Mouse (Mus musculus): ENCODE results near the gene Dach1.

GRCm38 (mm10) chr14:97743252-97743651 is 426.3 kb downstream of the Dach1 start:
- TF ChIP-seq TAL1 (IDR thresholded peaks at IDR 0.05; ENCODE audit: low read length) (no peak), GATA1 (IDR thresholded peaks at IDR 0.05; ENCODE audit: low read length) (no peak)

All from erythroblast, embryonic 14.5 days (primary cell).